Mouse (Mus musculus): ENCODE measurements around the gene Vmn1r137. TPM values are rescaled to one million over a fixed set of nuclear protein-coding genes. Genes with fewer than 3 reads are reported as not detected.
"Not testable (repeated sequence)": the region's sequence is repeated elsewhere in the genome, so short reads cannot be mapped to it uniquely, and the experiment has no call there.

Gene Vmn1r137
- total RNA-seq (2014; rRNA removed), result not detected in 2 replicates
- not detected in 2 replicates for polyA plus RNA-seq (2015; fragmentation: Nextera tagmentation; extraction: Ambion mirVana)

DNA sequence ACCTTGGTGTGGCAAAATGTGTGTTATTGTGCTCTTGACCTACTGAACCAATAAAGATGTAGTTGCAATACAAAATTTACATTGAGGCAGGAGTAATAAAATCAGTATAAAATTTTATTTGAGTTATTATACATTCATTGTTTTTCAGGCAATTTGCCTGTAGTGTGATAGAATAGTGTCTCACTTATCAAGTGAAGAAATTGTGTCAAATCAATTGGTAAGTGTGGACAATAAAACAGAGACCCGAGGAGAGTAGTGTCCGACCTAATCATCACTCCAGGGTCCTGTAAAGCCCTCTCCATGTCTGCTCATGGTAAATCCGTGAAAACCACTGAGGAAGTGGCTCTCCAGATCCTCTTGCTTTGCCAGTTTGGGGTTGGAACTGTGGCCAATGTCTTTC is at the start of gene Vmn1r137:
Vmn1r137 (plus strand) TSS at position 301 of the 400 bp plus-strand sequence.
- H3K4me1 ChIP-seq (ENCODE audit: insufficient read depth); H3K27me3 ChIP-seq (ENCODE audit: insufficient read depth, low read length); H3K9me3 ChIP-seq (ENCODE audit: low read length); H3K4me3 ChIP-seq (ENCODE audit: low read depth, low read length); H3K4me2 ChIP-seq (ENCODE audit: low read depth); DNase-seq; H3K36me3 ChIP-seq (ENCODE audit: insufficient read depth); H3K9ac ChIP-seq; H3K27ac ChIP-seq (ENCODE audit: low read depth, low read length); ATAC-seq: not testable (repeated sequence)
- WGBS, result no CpG with 5 or more reads among the region's 3 CpGs

DNA sequence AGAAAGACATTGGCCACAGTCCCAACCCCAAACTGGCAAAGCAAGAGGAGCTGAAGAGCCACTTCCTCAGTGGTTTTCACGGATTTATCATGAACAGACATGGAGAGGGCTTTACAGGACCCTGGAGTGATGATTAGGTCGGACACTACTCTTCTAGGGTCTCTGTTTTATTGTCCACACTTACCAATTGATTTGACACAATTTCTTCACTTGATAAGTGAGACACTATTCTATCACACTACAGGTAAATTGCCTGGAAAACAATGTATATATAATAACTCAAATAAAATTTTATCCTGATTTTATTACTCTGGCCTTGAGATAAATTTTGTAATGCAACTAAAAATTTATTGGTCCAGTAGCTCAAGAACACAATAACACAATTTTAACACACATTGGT is 34.4 kb downstream of the Vmn1r137 start, which contains the start of gene Vmn1r138:
Vmn1r138 (minus strand) TSS at position 101 of the 400 bp plus-strand sequence.
- H3K27ac ChIP-seq (ENCODE audit: low read depth, low read length); H3K27me3 ChIP-seq (ENCODE audit: insufficient read depth, low read length); H3K4me3 ChIP-seq (ENCODE audit: low read depth, low read length); H3K9me3 ChIP-seq (ENCODE audit: low read length); H3K4me1 ChIP-seq (ENCODE audit: insufficient read depth); H3K36me3 ChIP-seq (ENCODE audit: insufficient read depth); H3K9ac ChIP-seq; ATAC-seq; DNase-seq; H3K4me2 ChIP-seq (ENCODE audit: low read depth): not testable (repeated sequence)
- WGBS, result no CpG with 5 or more reads among the region's 2 CpGs

Other genes starting within 250 kb of the Vmn1r137 start
- gene Gm4175, start 233.1 kb upstream of the Vmn1r137 start, total RNA-seq (2014; rRNA removed), result not detected in 2 replicates
- gene Gm4175, start 233.1 kb upstream of the Vmn1r137 start, polyA plus RNA-seq (2015; fragmentation: Nextera tagmentation; extraction: Ambion mirVana), result not detected in 2 replicates
- gene Gm4177, start 197.9 kb upstream of the Vmn1r137 start, total RNA-seq (2014; rRNA removed), result not detected in 2 replicates
- not detected in 2 replicates for gene Gm4177, start 197.9 kb upstream of the Vmn1r137 start, polyA plus RNA-seq (2015; fragmentation: Nextera tagmentation; extraction: Ambion mirVana)
- not detected in 2 replicates for gene Vmn1r135, start 162.2 kb upstream of the Vmn1r137 start, total RNA-seq (2014; rRNA removed)
- not detected in 2 replicates for gene Vmn1r135, start 162.2 kb upstream of the Vmn1r137 start, polyA plus RNA-seq (2015; fragmentation: Nextera tagmentation; extraction: Ambion mirVana)
- not detected in 2 replicates for gene Gm5725, start 150.3 kb upstream of the Vmn1r137 start, total RNA-seq (2014; rRNA removed)
- not detected in 2 replicates for gene Gm5725, start 150.3 kb upstream of the Vmn1r137 start, polyA plus RNA-seq (2015; fragmentation: Nextera tagmentation; extraction: Ambion mirVana)
- not detected in 2 replicates for gene Gm5891, start 73.3 kb upstream of the Vmn1r137 start, total RNA-seq (2014; rRNA removed)
- not detected in 2 replicates for gene Gm5891, start 73.3 kb upstream of the Vmn1r137 start, polyA plus RNA-seq (2015; fragmentation: Nextera tagmentation; extraction: Ambion mirVana)
- gene Vmn1r138, start 34.3 kb downstream of the Vmn1r137 start, total RNA-seq (2014; rRNA removed), result not detected in 2 replicates
- not detected in 2 replicates for gene Vmn1r138, start 34.3 kb downstream of the Vmn1r137 start, polyA plus RNA-seq (2015; fragmentation: Nextera tagmentation; extraction: Ambion mirVana)
- gene Gm6176, start 61.7 kb downstream of the Vmn1r137 start, total RNA-seq (2014; rRNA removed), result not detected in 2 replicates
- not detected in 2 replicates for gene Gm6176, start 61.7 kb downstream of the Vmn1r137 start, polyA plus RNA-seq (2015; fragmentation: Nextera tagmentation; extraction: Ambion mirVana)
- not detected in 2 replicates for gene Vmn1r139, start 74.5 kb downstream of the Vmn1r137 start, total RNA-seq (2014; rRNA removed)
- gene Vmn1r139, start 74.5 kb downstream of the Vmn1r137 start, polyA plus RNA-seq (2015; fragmentation: Nextera tagmentation; extraction: Ambion mirVana), result not detected in 2 replicates
- not detected in 2 replicates for gene Gm16451, start 123.7 kb downstream of the Vmn1r137 start, total RNA-seq (2014; rRNA removed)
- gene Gm16451, start 123.7 kb downstream of the Vmn1r137 start, polyA plus RNA-seq (2015; fragmentation: Nextera tagmentation; extraction: Ambion mirVana), result not detected in 2 replicates
- gene Gm10666, start 140.2 kb downstream of the Vmn1r137 start, total RNA-seq (2014; rRNA removed), result not detected in 2 replicates
- not detected in 2 replicates for gene Gm10666, start 140.2 kb downstream of the Vmn1r137 start, polyA plus RNA-seq (2015; fragmentation: Nextera tagmentation; extraction: Ambion mirVana)
- gene Vmn1r142, start 169.4 kb downstream of the Vmn1r137 start, total RNA-seq (2014; rRNA removed), result not detected in 2 replicates
- not detected in 2 replicates for gene Vmn1r142, start 169.4 kb downstream of the Vmn1r137 start, polyA plus RNA-seq (2015; fragmentation: Nextera tagmentation; extraction: Ambion mirVana)
- not detected in 2 replicates for gene Vmn1r143, start 194.8 kb downstream of the Vmn1r137 start, total RNA-seq (2014; rRNA removed)
- not detected in 2 replicates for gene Vmn1r143, start 194.8 kb downstream of the Vmn1r137 start, polyA plus RNA-seq (2015; fragmentation: Nextera tagmentation; extraction: Ambion mirVana)
- not detected in 2 replicates for gene Gm8653, start 206.7 kb downstream of the Vmn1r137 start, total RNA-seq (2014; rRNA removed)
- not detected in 2 replicates for gene Gm8653, start 206.7 kb downstream of the Vmn1r137 start, polyA plus RNA-seq (2015; fragmentation: Nextera tagmentation; extraction: Ambion mirVana)
- not detected in 2 replicates for gene Gm8453, start 234.9 kb downstream of the Vmn1r137 start, total RNA-seq (2014; rRNA removed)
- not detected in 2 replicates for gene Gm8453, start 234.9 kb downstream of the Vmn1r137 start, polyA plus RNA-seq (2015; fragmentation: Nextera tagmentation; extraction: Ambion mirVana)